Mouse (Mus musculus) spleen, adult 2 months (tissue): ENCODE measurements at regions not wholly inside any gene's neighbourhood (a gene's known extent, or its start where the extent isn't known, plus 50 kb on each side); places are given as distances from the start of the nearest gene placed in this dataset.

ENCODE experiments used
- DNase-seq, 2 experiments: peaks; one replicate each; pipeline versions ENCODE4 v3.0.0 to v3.0.0-alpha.2; 2012 to 2021; ENCODE audit warnings: low spot score in 2 of 2, low read depth in 1 of 2
- H3K27ac ChIP-seq: fragments of 200-500 bp; 2 replicates; pipeline ENCODE4 v1.5.1; 2012; ENCODE audit warnings: low read length, inconsistent platforms; ENCODE audit not compliant: insufficient read depth
- H3K27me3 ChIP-seq: fragments of 200-500 bp; 2 replicates; pipeline ENCODE4 v1.6.1; 2012; ENCODE audit warnings: mild to moderate bottlenecking, moderate library complexity, low read length, inconsistent platforms; ENCODE audit not compliant: control insufficient read depth, insufficient read depth
- H3K36me3 ChIP-seq: fragments of 200-500 bp; 2 replicates; pipeline ENCODE4 v1.6.1; 2012; ENCODE audit warnings: mild to moderate bottlenecking, low read length, inconsistent platforms; ENCODE audit not compliant: control insufficient read depth, insufficient read depth
- H3K4me1 ChIP-seq: fragments of 200-500 bp; 2 replicates; pipeline ENCODE4 v1.6.1; 2011; ENCODE audit warnings: inconsistent platforms; ENCODE audit not compliant: control insufficient read depth, insufficient read depth, insufficient read length
- H3K4me3 ChIP-seq: fragments of 200-500 bp; 2 replicates; pipeline ENCODE4 v1.5.1; 2011; ENCODE audit warnings: mild to moderate bottlenecking, inconsistent platforms; ENCODE audit not compliant: insufficient read depth, insufficient read length; ENCODE audit errors: extremely low read depth
- CTCF ChIP-seq: fragments of 200-500 bp; IDR thresholded peaks from 2 replicates; pipeline ENCODE4 v1.5.1; 2011; ENCODE audit warnings: mild to moderate bottlenecking, inconsistent platforms; ENCODE audit not compliant: insufficient read depth, insufficient read length, insufficient replicate concordance; ENCODE audit errors: extremely low read depth
- POLR2A ChIP-seq: fragments of 200-500 bp; IDR thresholded peaks from 2 replicates; pipeline ENCODE4 v1.6.1; 2011; ENCODE audit warnings: low read depth, low read length, inconsistent platforms
- WGBS: fragments of 180-500 bp; shearing (Covaris S2); methylation state at CpG from one replicate; pipeline ENCODE4 v1.1.7; 2018; 5-methylcytosine and 5-hydroxymethylcytosine counted together

- no peaks in the 10 kb centered on the region for H3K36me3 ChIP-seq
- H3K4me3 ChIP-seq: no peak overlapping the region
- no peaks in the 10 kb centered on the region for H3K27me3 ChIP-seq
- TF ChIP-seq CTCF (no peak), POLR2A (no peak)
- WGBS: 76% methylated on average over 4 of the region's 4 CpGs
- no peak overlapping the region for H3K27ac ChIP-seq
- no peak for DNase-seq
- no peaks in the 10 kb centered on the region for H3K4me1 ChIP-seq
These were observed 94.0 kb upstream of the Klf3 start for GRCm38 (mm10) chr5:64709146-64709545.

- 82% methylated on average over 3 of the region's 3 CpGs for WGBS
- Histone ChIP-seq H3K27ac (no peak overlapping the region), H3K4me1 (no peaks in the 10 kb centered on the region), H3K4me3 (no peak overlapping the region), H3K27me3 (no peaks in the 10 kb centered on the region), H3K36me3 (no peaks in the 10 kb centered on the region)
- no peak for DNase-seq
- TF ChIP-seq POLR2A: no peak
- no peak for TF ChIP-seq CTCF
These were observed 93.0 kb upstream of the Klf3 start for GRCm38 (mm10) chr5:64710236-64710635.

GRCm38 (mm10) chr5:64710968-64711367, 92.2 kb upstream of the Klf3 start:
- H3K27me3 ChIP-seq: no peaks in the 10 kb centered on the region
- TF ChIP-seq POLR2A (no peak), CTCF (no peak)
- H3K27ac ChIP-seq: no peak overlapping the region
- no peaks in the 10 kb centered on the region for H3K36me3 ChIP-seq
- H3K4me3 ChIP-seq: no peak overlapping the region
- no peaks in the 10 kb centered on the region for H3K4me1 ChIP-seq
- no peak for DNase-seq
- WGBS: 95% methylated on average over 4 of the region's 4 CpGs

GRCm38 (mm10) chr5:64714221-64714653, 89.0 kb upstream of the Klf3 start:
- Histone ChIP-seq H3K27me3 (no peaks in the 10 kb centered on the region), H3K4me1 (no peaks in the 10 kb centered on the region), H3K36me3 (no peaks in the 10 kb centered on the region), H3K27ac (no peak overlapping the region), H3K4me3 (no peak overlapping the region)
- no peak for TF ChIP-seq CTCF
- no peak for TF ChIP-seq POLR2A
- DNase-seq: no peak
- 88% methylated on average over 10 of the region's 10 CpGs for WGBS

GRCm38 (mm10) chr5:64714710-64715109, 88.5 kb upstream of the Klf3 start:
- H3K4me3 ChIP-seq: no peak overlapping the region
- H3K4me1 ChIP-seq: no peaks in the 10 kb centered on the region
- TF ChIP-seq CTCF (no peak), POLR2A (no peak)
- no peaks in the 10 kb centered on the region for H3K27me3 ChIP-seq
- WGBS: 84% methylated on average over 7 of the region's 7 CpGs
- H3K27ac ChIP-seq: no peak overlapping the region
- no peaks in the 10 kb centered on the region for H3K36me3 ChIP-seq
- DNase-seq: no peak

GRCm38 (mm10) chr5:64716551-64716950, 86.6 kb upstream of the Klf3 start:
- Histone ChIP-seq H3K27me3 (no peaks in the 10 kb centered on the region), H3K4me3 (no peak overlapping the region), H3K27ac (no peak overlapping the region), H3K36me3 (no peaks in the 10 kb centered on the region), H3K4me1 (no peaks in the 10 kb centered on the region)
- no peak for DNase-seq
- WGBS: 81% methylated on average over 4 of the region's 4 CpGs
- TF ChIP-seq POLR2A: no peak
- no peak for TF ChIP-seq CTCF

GRCm38 (mm10) chr5:64722211-64722610, 81.0 kb upstream of the Klf3 start:
- H3K4me3 ChIP-seq: no peak overlapping the region
- no peaks in the 10 kb centered on the region for H3K36me3 ChIP-seq
- H3K27ac ChIP-seq: no peak overlapping the region
- no peaks in the 10 kb centered on the region for H3K4me1 ChIP-seq
- TF ChIP-seq CTCF (no peak), POLR2A (no peak)
- no peak for DNase-seq
- H3K27me3 ChIP-seq: no peaks in the 10 kb centered on the region
